Mouse (Mus musculus): ENCODE data around the gene Per2.

DNA sequence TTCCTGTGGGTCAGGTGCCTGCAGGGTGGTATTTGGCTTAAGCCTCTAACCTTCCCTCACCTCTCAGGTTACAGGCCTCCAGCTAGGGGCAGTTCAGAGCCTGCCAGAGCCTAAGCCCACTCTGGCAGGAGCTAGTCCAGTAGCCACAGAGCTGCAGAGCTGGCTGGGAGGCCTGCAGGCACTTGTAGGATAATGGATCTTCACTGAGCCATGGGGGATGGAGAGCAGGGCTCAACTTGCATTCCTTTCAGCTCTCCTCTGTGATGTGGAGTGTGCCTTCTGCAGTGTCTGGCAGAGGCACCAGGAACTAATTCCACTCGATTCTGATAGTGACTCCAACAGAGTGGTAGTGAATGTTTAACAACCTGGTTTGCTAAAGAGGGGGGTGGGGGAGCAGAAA is 6.1 kb upstream of the Per2 start:
- TF ChIP-seq CTCF (IDR thresholded peaks at IDR 0.05; ENCODE audit: extremely low read depth, insufficient read length, insufficient replicate concordance, low read depth, low read length) = no peak
- no peak for TF ChIP-seq POLR2A (IDR thresholded peaks at IDR 0.05; ENCODE audit: low read depth, low read length)

All from small intestine, adult 2 months (tissue).